Mouse (Mus musculus): ENCODE results near the gene Myh3. TPM values are rescaled to one million over a fixed set of nuclear protein-coding genes. Genes with fewer than 3 reads are reported as not detected.

The Myh3 gene
- 0.08 and 0.11 TPM in 2 replicates for polyA plus RNA-seq (2012; rRNA removed)

GRCm38 (mm10) chr11:67078000-67078399, at the start of gene Myh3:
Myh3 (plus strand) TSS chr11:67078300.
- no peak for TF ChIP-seq CTCF (IDR thresholded peaks at IDR 0.05; ENCODE audit: borderline replicate concordance, insufficient read depth, low read depth, low read length)
- TF ChIP-seq POLR2A (IDR thresholded peaks at IDR 0.05; ENCODE audit: borderline replicate concordance, insufficient read depth, low read length), result no peak
- 93% methylated on average over 5 of the region's 5 CpGs for WGBS
- no peaks in the 10 kb centered on the region for H3K27me3 ChIP-seq (ENCODE audit: control insufficient read depth, insufficient read depth, low read length)
- no peak within 1 kb of the TSS for H3K4me3 ChIP-seq (replicated peaks; ENCODE audit: insufficient read depth, low read depth, low read length)
- no peak for DNase-seq
- no peak within 1 kb of the TSS for H3K27ac ChIP-seq (ENCODE audit: insufficient read depth, low read length)
- H3K4me1 ChIP-seq (ENCODE audit: control insufficient read depth, insufficient read depth, low read length), result no peaks in the 10 kb centered on the region; the same call in 1 of the 2 replicates

- no peaks in the 10 kb centered on the region for H3K27me3 ChIP-seq (ENCODE audit: control insufficient read depth, insufficient read depth, low read length)
- no peaks in the 10 kb centered on the region for H3K4me1 ChIP-seq (ENCODE audit: control insufficient read depth, insufficient read depth, low read length)
- no peak overlapping the region for H3K4me3 ChIP-seq (replicated peaks; ENCODE audit: insufficient read depth, low read depth, low read length)
- DNase-seq, result no peak
- WGBS, result 59% methylated on average over 16 of the region's 16 CpGs
- no peak overlapping the region for H3K27ac ChIP-seq (ENCODE audit: insufficient read depth, low read length)
- TF ChIP-seq POLR2A (IDR thresholded peaks at IDR 0.05; ENCODE audit: borderline replicate concordance, insufficient read depth, low read length), result no peak
- TF ChIP-seq CTCF (IDR thresholded peaks at IDR 0.05; ENCODE audit: borderline replicate concordance, insufficient read depth, low read depth, low read length), result no peak
These were observed 47.0 kb upstream of the Myh3 start for GRCm38 (mm10) chr11:67030904-67031602.

- 61% methylated on average over 2 of the region's 2 CpGs for WGBS
- Histone ChIP-seq H3K4me3 (replicated peaks; ENCODE audit: insufficient read depth, low read depth, low read length) (no peak overlapping the region), H3K27me3 (ENCODE audit: control insufficient read depth, insufficient read depth, low read length) (no peaks in the 10 kb centered on the region), H3K27ac (ENCODE audit: insufficient read depth, low read length) (no peak overlapping the region), H3K4me1 (ENCODE audit: control insufficient read depth, insufficient read depth, low read length) (no peaks in the 10 kb centered on the region)
- no peak for TF ChIP-seq POLR2A (IDR thresholded peaks at IDR 0.05; ENCODE audit: borderline replicate concordance, insufficient read depth, low read length)
- TF ChIP-seq CTCF (IDR thresholded peaks at IDR 0.05; ENCODE audit: borderline replicate concordance, insufficient read depth, low read depth, low read length), result no peak
- no peak for DNase-seq
These were observed 46.5 kb upstream of the Myh3 start for GRCm38 (mm10) chr11:67031603-67031915.

- Histone ChIP-seq H3K4me3 (replicated peaks; ENCODE audit: insufficient read depth, low read depth, low read length) (no peak overlapping the region), H3K27me3 (ENCODE audit: control insufficient read depth, insufficient read depth, low read length) (no peaks in the 10 kb centered on the region), H3K4me1 (ENCODE audit: control insufficient read depth, insufficient read depth, low read length) (peaks cover 3% of the 10 kb centered on the region; the same call in 1 of the 2 replicates), H3K27ac (ENCODE audit: insufficient read depth, low read length) (no peak overlapping the region)
- no peak for DNase-seq
- 83% methylated on average over 4 of the region's 4 CpGs for WGBS
- TF ChIP-seq CTCF (IDR thresholded peaks at IDR 0.05; ENCODE audit: borderline replicate concordance, insufficient read depth, low read depth, low read length), result no peak
- no peak for TF ChIP-seq POLR2A (IDR thresholded peaks at IDR 0.05; ENCODE audit: borderline replicate concordance, insufficient read depth, low read length)
These were observed 43.2 kb upstream of the Myh3 start for GRCm38 (mm10) chr11:67034775-67035485.

- Histone ChIP-seq H3K27me3 (ENCODE audit: control insufficient read depth, insufficient read depth, low read length) (no peaks in the 10 kb centered on the region), H3K27ac (ENCODE audit: insufficient read depth, low read length) (no peak overlapping the region), H3K4me3 (replicated peaks; ENCODE audit: insufficient read depth, low read depth, low read length) (no peak overlapping the region), H3K4me1 (ENCODE audit: control insufficient read depth, insufficient read depth, low read length) (peaks cover 3% of the 10 kb centered on the region; the same call in 1 of the 2 replicates)
- no peak for DNase-seq
- WGBS, result 91% methylated on average over 6 of the region's 6 CpGs
- TF ChIP-seq POLR2A (IDR thresholded peaks at IDR 0.05; ENCODE audit: borderline replicate concordance, insufficient read depth, low read length), result no peak
- no peak for TF ChIP-seq CTCF (IDR thresholded peaks at IDR 0.05; ENCODE audit: borderline replicate concordance, insufficient read depth, low read depth, low read length)
These were observed 41.9 kb upstream of the Myh3 start for GRCm38 (mm10) chr11:67036229-67036628.

GRCm38 (mm10) chr11:67036892-67037291, 41.2 kb upstream of the Myh3 start:
- H3K4me1 ChIP-seq (ENCODE audit: control insufficient read depth, insufficient read depth, low read length), result peaks cover 3% of the 10 kb centered on the region; the same call in 1 of the 2 replicates
- 94% methylated on average over 9 of the region's 9 CpGs for WGBS
- H3K27me3 ChIP-seq (ENCODE audit: control insufficient read depth, insufficient read depth, low read length), result no peaks in the 10 kb centered on the region
- H3K4me3 ChIP-seq (replicated peaks; ENCODE audit: insufficient read depth, low read depth, low read length), result no peak overlapping the region
- TF ChIP-seq POLR2A (IDR thresholded peaks at IDR 0.05; ENCODE audit: borderline replicate concordance, insufficient read depth, low read length) (no peak), CTCF (IDR thresholded peaks at IDR 0.05; ENCODE audit: borderline replicate concordance, insufficient read depth, low read depth, low read length) (no peak)
- no peak overlapping the region for H3K27ac ChIP-seq (ENCODE audit: insufficient read depth, low read length)
- DNase-seq, result no peak

GRCm38 (mm10) chr11:67039799-67040198, 38.3 kb upstream of the Myh3 start:
- Histone ChIP-seq H3K27me3 (ENCODE audit: control insufficient read depth, insufficient read depth, low read length) (no peaks in the 10 kb centered on the region), H3K4me1 (ENCODE audit: control insufficient read depth, insufficient read depth, low read length) (peaks cover 3% of the 10 kb centered on the region; the same call in 1 of the 2 replicates), H3K4me3 (replicated peaks; ENCODE audit: insufficient read depth, low read depth, low read length) (no peak overlapping the region), H3K27ac (ENCODE audit: insufficient read depth, low read length) (no peak overlapping the region)
- 92% methylated on average over 3 of the region's 3 CpGs for WGBS
- TF ChIP-seq CTCF (IDR thresholded peaks at IDR 0.05; ENCODE audit: borderline replicate concordance, insufficient read depth, low read depth, low read length) (no peak), POLR2A (IDR thresholded peaks at IDR 0.05; ENCODE audit: borderline replicate concordance, insufficient read depth, low read length) (no peak)
- no peak for DNase-seq

- Histone ChIP-seq H3K4me1 (ENCODE audit: control insufficient read depth, insufficient read depth, low read length) (peaks cover 3% of the 10 kb centered on the region; the same call in 1 of the 2 replicates), H3K4me3 (replicated peaks; ENCODE audit: insufficient read depth, low read depth, low read length) (no peak overlapping the region), H3K27me3 (ENCODE audit: control insufficient read depth, insufficient read depth, low read length) (no peaks in the 10 kb centered on the region), H3K27ac (ENCODE audit: insufficient read depth, low read length) (no peak overlapping the region)
- 96% methylated on average over 6 of the region's 6 CpGs for WGBS
- TF ChIP-seq CTCF (IDR thresholded peaks at IDR 0.05; ENCODE audit: borderline replicate concordance, insufficient read depth, low read depth, low read length) (no peak), POLR2A (IDR thresholded peaks at IDR 0.05; ENCODE audit: borderline replicate concordance, insufficient read depth, low read length) (no peak)
- DNase-seq, result no peak
These were observed 37.6 kb upstream of the Myh3 start for GRCm38 (mm10) chr11:67040483-67040882.

All from cerebellum, adult 2 months (tissue).